Mouse (Mus musculus): ENCODE measurements around the gene Hsp90ab1.

The Hsp90ab1 gene

GRCm38 (mm10) chr17:45573087-45573779, at the start of gene Hsp90ab1:
Gene Hsp90ab1 (minus strand): TSS chr17:45573271.
- DNase-seq, result peak; percentile 99

- DNase-seq, result no peak
Measured at GRCm38 (mm10) chr17:45619386-45620256, 46.5 kb upstream of the Hsp90ab1 start.

- DNase-seq, result no peak
Measured at GRCm38 (mm10) chr17:45618941-45619385, 45.9 kb upstream of the Hsp90ab1 start.

GRCm38 (mm10) chr17:45617655-45618054, 44.6 kb upstream of the Hsp90ab1 start:
- no peak for DNase-seq

GRCm38 (mm10) chr17:45616679-45617078, 43.6 kb upstream of the Hsp90ab1 start:
- DNase-seq, result no peak

- no peak for DNase-seq
Measured at GRCm38 (mm10) chr17:45616046-45616650, 43.1 kb upstream of the Hsp90ab1 start.

- DNase-seq, result no peak
Measured at GRCm38 (mm10) chr17:45612921-45613320, 39.9 kb upstream of the Hsp90ab1 start.

GRCm38 (mm10) chr17:45612008-45612407, 38.9 kb upstream of the Hsp90ab1 start:
- no peak for DNase-seq

GRCm38 (mm10) chr17:45610144-45610866, 37.2 kb upstream of the Hsp90ab1 start:
- DNase-seq, result no peak

- no peak for DNase-seq
Measured at GRCm38 (mm10) chr17:45608396-45608795, 35.3 kb upstream of the Hsp90ab1 start.

GRCm38 (mm10) chr17:45606992-45607879, 34.2 kb upstream of the Hsp90ab1 start:
- DNase-seq, result no peak

- DNase-seq, result no peak
Measured at GRCm38 (mm10) chr17:45602984-45603383, 29.9 kb upstream of the Hsp90ab1 start.

- no peak for DNase-seq
Measured at GRCm38 (mm10) chr17:45601877-45602304, 28.8 kb upstream of the Hsp90ab1 start, which contains the start of gene Mymx. Gene Mymx (minus strand): TSS chr17:45602102.

- DNase-seq, result no peak
Measured at GRCm38 (mm10) chr17:45601325-45601724, 28.3 kb upstream of the Hsp90ab1 start.

GRCm38 (mm10) chr17:45600267-45600666, 27.2 kb upstream of the Hsp90ab1 start:
- no peak for DNase-seq

GRCm38 (mm10) chr17:45599446-45600242, 26.6 kb upstream of the Hsp90ab1 start, which contains the start of gene Slc29a1:
Gene Slc29a1 (minus strand): TSS chr17:45599606.
- no peak for DNase-seq

- no peak for DNase-seq
Measured at GRCm38 (mm10) chr17:45598891-45599290, 25.8 kb upstream of the Hsp90ab1 start.

GRCm38 (mm10) chr17:45598376-45598775, 25.3 kb upstream of the Hsp90ab1 start:
- no peak for DNase-seq

- DNase-seq, result no peak
Measured at GRCm38 (mm10) chr17:45597787-45598186, 24.7 kb upstream of the Hsp90ab1 start.

GRCm38 (mm10) chr17:45596631-45597396, 23.7 kb upstream of the Hsp90ab1 start:
- peak; percentile 58 for DNase-seq

Data from right cerebral cortex, postnatal 4 days (tissue).